Mouse (Mus musculus): ENCODE data around the gene E2f1.

Gene E2f1

GRCm38 (mm10) chr2:154583906-154584872 lies 14.5 kb upstream of the E2f1 start:
- peak; percentile 50 for DNase-seq (ENCODE audit: extremely low read depth, low read depth)

- no peak for DNase-seq (ENCODE audit: extremely low read depth, low read depth)
Observed at GRCm38 (mm10) chr2:154581421-154581820, 11.7 kb upstream of the E2f1 start.

- DNase-seq (ENCODE audit: extremely low read depth, low read depth): no peak
Observed at GRCm38 (mm10) chr2:154580586-154580985, 10.9 kb upstream of the E2f1 start.

- no peak for DNase-seq (ENCODE audit: extremely low read depth, low read depth)
Observed at GRCm38 (mm10) chr2:154577744-154578067, 8.0 kb upstream of the E2f1 start.

DNA sequence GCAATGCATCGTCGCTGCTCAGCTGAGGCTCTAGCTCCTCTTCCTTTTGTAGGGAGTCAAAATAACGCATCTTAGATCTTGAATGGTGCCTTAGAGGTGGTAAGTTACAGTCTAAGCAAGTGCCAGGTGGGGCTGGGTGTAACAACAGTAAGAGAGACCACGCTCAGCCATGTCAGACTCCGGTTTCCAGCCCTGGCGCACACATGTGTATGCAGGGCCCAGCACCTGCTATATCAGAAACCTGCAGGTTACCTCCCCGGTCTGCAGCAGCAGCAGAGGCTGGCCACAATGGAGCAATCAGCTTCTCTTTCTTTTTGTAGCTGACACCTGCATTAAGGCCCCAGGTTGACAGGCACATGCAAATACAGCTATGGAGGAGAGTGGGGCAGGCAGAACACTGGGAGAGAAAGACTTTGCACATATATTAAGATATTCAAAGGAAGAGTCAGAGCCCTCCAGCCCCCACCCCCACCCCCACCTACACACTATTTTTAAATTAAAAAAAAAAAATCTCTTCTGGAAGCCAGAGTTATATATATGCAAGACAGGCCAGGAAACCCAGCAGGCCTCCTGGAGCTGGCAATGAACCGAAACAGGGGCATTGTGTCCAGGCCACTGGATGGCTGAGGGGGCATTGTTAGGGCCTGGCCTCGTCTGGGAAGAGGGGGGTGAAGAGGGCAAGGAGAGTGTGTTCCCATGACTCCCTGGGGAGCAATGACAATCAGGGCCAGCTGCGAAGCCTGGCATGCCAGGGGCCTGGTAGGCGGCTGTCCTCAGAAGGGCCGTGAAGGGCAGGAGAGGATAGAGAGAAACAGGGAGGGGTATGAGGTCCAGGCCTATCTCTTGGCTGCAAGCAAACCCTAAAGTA lies 7.4 kb upstream of the E2f1 start:
- DNase-seq (ENCODE audit: extremely low read depth, low read depth): no peak

GRCm38 (mm10) chr2:154574271-154574670 lies 4.6 kb upstream of the E2f1 start:
- no peak for DNase-seq (ENCODE audit: extremely low read depth, low read depth)

DNA sequence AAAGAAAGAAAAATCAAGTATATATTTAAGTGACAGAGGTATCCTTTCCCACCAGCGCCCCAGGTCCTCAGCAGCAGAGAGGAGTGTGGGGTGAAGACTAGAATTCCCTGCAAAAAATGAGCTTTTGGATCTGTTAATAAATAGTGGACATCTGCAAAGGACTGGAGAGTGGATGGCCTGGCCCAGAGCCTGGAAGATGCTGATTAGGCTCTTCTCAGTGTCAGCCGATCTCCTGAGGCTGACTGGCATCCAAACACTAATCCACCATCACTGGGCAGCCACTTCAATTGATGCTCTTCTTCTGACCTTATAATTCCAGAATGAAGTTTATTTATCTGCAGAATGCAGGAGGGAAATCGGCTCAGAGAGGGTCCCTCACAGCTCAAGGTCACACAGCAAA lies 3.3 kb upstream of the E2f1 start:
- DNase-seq (ENCODE audit: extremely low read depth, low read depth): no peak

DNA sequence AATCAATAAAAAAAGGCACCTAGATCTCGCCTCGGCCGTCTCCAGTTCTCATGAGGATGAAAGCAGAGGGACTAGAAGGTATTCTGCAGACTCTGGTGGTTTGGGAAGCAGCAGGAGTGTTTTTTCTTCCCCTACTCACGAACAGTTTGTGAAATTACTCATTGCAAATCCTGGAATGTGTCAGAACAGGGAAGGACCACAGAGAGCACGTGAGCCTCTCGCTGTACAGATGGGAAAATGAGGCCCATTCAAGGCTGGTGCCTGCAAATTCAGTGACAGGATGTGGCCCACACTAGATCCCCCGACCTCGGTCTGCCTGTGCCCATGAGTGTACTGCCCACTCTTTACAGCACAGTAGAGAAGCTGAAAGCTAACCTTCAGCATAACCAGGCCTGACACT lies 2.3 kb upstream of the E2f1 start:
- no peak for DNase-seq (ENCODE audit: extremely low read depth, low read depth)

DNA sequence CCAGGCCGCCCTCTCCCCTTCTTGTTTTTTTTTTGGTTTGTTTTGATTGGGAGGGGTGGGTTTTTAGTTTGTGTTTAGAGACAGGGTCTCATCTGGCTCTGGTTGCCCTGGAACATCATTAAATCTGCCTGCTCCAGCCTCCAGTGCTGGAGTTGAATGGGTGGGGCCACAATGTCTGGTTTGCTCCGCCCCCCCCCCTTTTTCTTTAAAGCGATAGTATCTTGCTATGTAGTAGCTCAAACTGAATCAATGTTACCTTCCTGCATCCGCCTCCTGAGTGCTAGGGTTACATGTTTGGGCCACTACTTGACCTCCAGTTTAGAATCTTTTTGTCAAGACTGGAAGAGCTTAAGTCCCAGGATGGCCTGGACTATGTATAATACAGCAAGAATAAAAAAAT lies 1.6 kb upstream of the E2f1 start:
- no peak for DNase-seq (ENCODE audit: extremely low read depth, low read depth)

- DNase-seq (ENCODE audit: extremely low read depth, low read depth): peak; percentile 35
Observed at GRCm38 (mm10) chr2:154570666-154571065, 974 bp upstream of the E2f1 start.

GRCm38 (mm10) chr2:154569071-154569748 lies 482 bp downstream of the E2f1 start:
- peak; percentile 94 for DNase-seq (ENCODE audit: extremely low read depth, low read depth)

DNA sequence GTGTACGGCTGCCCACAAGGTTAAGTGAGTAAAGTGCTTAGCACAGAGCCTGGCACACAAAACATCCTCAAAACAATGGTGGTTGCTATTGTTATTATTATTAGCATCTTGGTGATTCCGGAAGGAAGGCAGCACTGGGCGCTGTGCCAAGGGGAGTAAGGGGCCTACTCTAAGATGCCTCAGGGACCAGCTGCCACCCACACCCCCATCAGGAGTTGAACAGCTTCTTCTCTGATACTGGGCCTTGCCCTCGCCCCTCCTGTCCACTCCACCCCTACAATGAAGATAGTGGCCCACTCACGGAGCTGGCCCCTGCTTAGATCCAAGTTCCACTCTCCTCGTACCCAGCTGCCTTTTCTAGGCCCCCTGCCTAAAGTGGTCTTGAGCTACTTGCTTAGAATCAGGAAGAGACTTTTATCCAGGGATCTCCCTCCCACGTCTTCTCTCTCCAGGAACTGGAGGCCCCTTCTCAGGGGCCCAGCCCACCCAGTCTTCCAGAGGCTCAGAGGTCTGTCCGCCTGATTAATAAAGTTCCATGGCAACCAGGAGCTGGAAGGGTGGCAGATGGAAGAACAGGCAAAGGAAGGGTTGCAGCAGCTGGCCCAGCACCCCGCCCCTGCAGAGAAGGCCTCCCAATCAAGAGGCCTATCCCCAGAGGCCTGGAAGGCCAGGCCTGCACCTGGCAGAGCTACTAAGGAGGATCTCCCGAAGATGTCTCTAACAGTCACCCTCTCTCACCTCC lies 1.2 kb downstream of the E2f1 start:
- DNase-seq (ENCODE audit: extremely low read depth, low read depth): peak; percentile 33

GRCm38 (mm10) chr2:154567766-154568165 lies 1.9 kb downstream of the E2f1 start:
- DNase-seq (ENCODE audit: extremely low read depth, low read depth): no peak

DNA sequence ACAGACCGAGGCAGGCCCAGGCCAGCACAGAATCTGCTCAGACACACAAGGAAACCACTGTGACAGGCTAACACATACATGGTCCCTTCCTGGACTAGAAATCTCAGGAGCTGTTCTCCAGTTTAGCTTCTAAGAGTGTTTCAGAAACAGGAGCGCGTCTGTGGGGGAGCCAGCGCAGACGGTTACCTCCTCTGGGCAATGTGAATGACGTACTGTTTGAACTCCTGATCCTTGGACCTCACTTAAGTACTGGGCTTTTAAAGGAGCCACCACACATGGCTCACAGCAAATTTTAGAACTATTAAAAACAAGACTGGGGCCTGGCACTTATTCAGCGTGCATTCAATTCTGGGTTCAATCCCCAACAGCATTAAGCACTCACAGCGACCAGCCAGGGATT lies 3.1 kb downstream of the E2f1 start:
- DNase-seq (ENCODE audit: extremely low read depth, low read depth): no peak

DNA sequence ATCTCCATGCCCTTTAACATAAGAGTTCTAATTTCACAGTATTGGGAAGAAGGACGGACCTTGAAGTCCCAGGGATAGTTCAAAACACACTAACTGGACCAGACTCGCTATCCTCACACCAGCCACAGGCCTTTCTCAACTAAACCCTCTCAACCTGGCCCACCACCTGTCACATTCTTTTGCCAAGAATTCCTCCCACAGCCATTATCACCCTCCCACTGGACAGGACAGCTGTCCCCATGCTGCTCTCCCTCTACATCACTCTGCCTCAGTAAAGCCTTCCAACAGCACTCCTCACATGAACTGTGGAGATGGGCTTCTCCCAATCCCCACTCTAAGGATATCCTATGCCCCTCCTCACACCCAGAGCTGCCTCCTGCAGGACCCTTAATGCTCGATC lies 4.1 kb downstream of the E2f1 start:
- no peak for DNase-seq (ENCODE audit: extremely low read depth, low read depth)

GRCm38 (mm10) chr2:154563612-154564170 lies 6.0 kb downstream of the E2f1 start:
- no peak for DNase-seq (ENCODE audit: extremely low read depth, low read depth)

GRCm38 (mm10) chr2:154558264-154559039 lies 11.2 kb downstream of the E2f1 start, which contains the start of gene Necab3:
TSS of gene Necab3 (minus strand) at chr2:154558890.
- no peak for DNase-seq (ENCODE audit: extremely low read depth, low read depth)

DNA sequence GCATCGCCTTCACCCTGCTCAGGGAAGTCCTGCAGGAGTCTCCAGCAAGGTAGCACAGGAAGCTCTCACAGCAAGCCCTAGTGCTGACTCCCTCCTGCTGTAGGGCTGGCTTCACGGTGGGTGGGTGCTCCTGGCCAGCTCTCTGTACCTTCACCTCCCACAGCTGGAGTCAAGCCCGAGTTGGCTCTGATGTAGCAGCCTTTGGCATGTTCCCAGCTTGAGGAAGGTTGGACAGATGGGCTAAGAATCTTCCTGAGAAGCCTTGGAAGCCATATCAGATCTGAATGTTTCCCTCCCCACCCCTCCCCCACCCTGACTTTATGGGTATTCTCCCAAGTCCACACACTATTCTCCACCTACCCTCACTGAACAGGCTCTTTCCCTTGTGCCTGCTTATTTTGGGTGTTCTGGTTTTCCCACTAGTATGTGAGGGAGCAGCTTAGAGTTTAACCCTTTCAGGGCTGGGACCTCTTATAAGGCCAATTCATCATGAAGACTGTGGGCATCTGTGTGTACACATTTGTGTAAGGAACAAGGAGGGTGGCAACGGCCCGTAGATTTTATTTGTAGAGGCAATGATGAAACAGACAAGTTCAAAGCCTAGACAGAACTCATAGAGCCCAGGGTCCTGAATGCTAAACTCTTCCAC lies 12.4 kb downstream of the E2f1 start:
- DNase-seq (ENCODE audit: extremely low read depth, low read depth): no peak

GRCm38 (mm10) chr2:154555235-154555634 lies 14.5 kb downstream of the E2f1 start:
- DNase-seq (ENCODE audit: extremely low read depth, low read depth): no peak

All from MEL-GATA-1-ER (cell line).